Mouse (Mus musculus): Measurements from ENCODE around the gene Crb2. TPM values are rescaled to one million over a fixed set of nuclear protein-coding genes. Genes with fewer than 3 reads are reported as not detected.
A peak's percentile ranks its signal among the peaks of the same experiment; 100 is the strongest.

Crb2 gene
- polyA plus RNA-seq, 3 experiments from 2014 or later = not detected

DNA sequence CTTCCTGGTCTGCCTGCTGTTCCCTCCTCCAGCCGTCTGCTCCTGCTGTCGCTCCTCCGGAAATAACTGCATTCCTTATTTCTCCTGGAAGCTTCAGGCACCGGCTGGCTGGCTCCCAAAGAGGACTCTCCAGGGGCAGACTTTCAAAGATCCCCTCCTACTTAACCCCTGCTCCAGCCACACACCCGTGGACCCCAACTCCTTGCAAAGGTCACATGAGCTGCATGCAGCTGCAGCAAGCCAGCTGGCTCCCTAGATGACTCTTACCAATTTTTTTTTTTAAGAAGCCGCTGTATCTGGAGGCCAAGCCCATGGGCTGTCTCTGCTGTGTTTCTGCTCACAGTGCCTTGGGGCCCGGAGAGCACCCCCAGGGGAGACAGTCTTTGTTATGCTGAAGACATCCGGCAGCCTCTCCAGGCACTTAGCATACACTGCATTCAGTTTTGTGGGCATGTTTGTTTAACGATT lies 8.9 kb upstream of the Crb2 start:
- no peak for ATAC-seq

DNA sequence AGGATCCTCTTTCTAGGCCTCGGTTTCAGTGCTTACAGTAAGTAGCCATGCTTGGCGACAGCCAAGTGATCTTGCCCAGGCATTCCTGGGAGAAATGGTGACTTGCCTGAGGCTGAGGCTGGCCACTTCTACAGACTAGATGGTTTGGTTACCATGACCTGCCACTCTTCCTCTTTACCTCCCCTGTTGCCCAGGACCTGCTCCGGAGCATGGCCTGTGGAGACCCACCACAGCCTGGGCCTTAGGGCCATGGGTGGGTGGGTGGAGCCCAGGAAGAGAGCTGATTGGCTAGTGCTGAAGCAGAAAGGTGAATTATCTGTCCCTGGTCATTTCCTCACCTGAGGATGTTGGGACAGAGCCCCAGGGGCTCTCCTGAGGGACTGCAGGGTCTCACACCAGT lies 8.3 kb upstream of the Crb2 start:
- no peak for ATAC-seq

DNA sequence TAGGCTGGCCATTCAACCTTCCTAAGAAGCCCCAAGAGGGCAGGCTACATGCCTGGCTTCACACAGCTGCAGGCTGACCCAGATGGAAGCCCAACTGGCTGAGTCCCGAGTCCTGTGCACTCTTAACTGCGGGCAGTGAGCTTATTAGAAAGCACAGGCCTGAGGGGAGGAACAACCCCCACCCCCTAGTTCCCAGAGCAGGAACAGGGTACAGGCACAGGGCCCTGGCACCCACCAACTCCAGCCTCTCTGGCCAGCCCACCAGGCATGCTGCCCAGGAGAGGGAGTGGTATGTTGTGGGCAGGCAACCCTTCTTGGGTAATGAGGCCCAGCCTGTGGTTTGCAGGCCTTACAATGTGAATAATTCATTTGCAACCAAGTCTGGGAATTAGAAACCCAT lies 7.1 kb upstream of the Crb2 start:
- ATAC-seq = no peak

DNA sequence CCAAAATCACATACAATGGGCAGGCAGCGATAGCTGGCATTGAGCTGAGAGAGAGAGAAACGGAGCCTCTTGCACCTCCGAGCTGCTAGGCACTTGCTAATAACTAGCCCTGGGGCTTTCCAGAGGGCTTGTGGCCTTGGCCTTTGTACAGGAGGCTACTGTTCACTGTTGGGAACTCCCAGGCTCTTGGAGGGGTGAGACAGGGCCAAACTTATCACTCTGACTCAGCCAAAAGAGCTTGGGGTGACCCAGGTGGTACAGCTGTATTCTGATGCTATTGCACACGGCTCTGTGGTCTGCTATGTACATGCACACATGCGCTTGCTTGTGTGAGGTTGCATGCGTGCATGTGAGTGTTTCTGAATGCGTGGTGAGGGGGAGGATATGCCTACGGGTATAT lies 6.3 kb upstream of the Crb2 start:
- no peak for ATAC-seq

DNA sequence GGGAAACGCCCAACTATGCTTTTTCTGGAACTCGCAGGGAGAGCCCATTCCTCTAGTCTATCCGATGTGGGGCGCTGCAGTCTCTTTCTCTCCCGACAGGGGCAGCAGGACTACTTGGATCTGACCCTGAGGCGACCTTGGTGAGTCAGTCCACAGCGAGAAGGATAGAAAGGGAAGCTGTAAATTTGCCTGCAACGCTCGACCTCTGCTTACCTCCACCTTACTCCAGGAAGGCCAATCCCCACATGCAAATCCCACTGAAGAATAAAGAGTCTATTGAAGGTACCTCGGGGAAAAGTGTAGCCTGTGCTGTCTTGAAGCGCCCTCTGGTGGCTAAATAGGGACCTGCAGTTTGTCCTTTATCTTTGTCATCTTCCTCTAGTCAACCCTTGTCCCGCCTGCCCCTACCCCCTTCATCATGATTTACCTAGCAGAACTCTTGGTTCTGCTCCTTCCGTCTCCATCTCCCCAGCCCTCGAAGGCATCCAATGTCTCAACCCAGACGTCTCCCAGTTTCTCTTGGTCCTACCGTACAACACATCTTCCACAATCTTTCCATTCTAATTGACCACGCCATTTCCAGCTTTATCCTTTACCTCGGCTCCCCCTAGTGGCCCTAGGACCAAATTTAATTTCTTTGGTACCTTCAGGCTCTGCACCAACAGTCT lies 4.3 kb upstream of the Crb2 start:
- peak; percentile 91 for ATAC-seq

DNA sequence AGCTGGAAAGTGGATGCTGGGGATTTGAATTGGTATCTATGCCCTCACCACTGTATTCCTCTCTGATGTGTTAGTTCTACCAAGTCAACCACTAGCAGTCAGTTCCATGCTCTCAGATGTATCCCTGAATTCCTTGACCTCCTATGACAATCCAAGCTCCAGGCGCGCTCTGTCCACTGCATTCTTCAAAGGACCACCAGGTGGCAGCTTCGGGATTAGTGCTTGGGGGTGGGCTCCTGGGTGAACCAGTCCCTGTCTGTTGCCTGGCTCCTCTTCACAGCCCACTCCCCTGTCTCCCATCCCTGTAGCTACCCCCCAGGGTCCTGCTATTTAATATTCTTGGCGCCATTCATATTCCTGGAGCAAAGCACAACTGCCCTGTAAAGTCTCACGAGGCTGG lies 1.5 kb upstream of the Crb2 start:
- no peak for ATAC-seq

DNA sequence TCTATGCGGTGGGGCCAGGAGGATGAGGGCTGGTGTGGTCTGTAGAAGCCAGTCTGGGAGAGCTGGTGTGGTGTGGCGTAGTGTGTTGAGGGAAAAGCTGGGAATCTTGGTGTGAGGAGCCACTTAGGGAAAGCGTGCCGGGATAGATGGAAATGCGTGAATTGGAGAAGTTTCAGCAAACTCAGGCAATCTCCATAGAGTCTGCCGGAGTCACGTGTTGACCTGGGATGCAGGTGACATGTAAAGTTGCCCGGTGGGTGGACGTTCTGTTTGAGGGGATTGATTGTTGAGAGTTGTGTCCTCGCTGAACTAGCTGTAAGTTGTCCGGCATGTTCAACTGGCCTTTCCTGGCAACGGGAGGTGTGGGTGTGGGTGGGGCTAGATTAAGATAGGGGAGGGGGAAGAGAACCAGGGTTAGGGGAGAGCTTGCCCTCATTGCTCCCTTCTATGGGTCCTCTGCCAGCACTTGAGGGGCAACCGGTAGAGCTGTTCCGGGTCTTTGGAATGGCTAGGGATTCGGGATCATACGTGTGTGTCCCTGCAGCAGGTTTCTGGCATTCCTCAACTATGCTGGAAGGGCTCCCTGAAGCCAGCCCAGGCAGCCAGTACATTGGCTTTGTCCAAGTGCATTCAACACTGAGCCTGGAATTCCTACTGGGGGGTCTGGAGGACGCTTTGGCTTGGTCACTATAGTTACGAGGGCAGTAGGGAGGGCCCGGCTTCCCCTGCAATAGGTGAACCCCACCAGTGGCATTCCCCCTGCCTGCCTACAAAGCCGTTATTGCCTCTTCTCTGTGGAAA lies 762 bp downstream of the Crb2 start:
- no peak for ATAC-seq

DNA sequence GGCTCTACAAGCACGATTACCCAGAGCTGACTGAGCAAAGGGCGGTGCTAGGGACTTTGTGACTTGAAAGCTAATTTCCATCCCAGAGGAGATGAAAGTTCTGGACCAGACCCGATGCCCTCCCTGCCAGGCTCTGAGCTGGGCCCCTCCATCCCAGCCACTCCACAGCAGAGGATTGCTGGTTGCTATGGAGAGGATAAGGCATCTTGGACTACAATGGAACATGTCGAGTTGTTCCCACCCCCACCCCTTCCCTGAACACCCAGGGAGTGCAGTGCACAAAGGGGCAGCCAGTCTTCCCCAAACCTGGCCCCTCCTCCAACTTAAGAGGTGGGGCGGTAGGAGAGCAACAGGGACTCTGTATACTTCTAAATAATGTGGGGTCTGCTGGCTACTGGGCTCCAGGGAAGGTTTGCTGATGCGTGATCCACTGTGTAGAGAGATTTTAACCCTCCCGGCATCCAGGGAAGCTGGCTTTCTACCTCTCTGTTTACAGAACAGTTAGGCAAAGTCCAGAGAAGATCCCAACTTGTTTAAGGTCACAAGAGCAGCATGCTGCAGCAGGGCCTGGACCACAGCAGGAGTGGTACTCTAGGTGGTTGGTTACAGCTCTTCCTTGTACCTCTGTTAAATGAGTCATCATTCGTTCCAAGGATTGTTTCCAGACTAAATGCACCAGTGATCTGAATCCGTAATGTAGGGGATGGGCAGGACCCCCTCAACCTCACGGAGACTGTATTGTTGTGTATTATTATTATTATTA lies 2.1 kb downstream of the Crb2 start:
- no peak for ATAC-seq

DNA sequence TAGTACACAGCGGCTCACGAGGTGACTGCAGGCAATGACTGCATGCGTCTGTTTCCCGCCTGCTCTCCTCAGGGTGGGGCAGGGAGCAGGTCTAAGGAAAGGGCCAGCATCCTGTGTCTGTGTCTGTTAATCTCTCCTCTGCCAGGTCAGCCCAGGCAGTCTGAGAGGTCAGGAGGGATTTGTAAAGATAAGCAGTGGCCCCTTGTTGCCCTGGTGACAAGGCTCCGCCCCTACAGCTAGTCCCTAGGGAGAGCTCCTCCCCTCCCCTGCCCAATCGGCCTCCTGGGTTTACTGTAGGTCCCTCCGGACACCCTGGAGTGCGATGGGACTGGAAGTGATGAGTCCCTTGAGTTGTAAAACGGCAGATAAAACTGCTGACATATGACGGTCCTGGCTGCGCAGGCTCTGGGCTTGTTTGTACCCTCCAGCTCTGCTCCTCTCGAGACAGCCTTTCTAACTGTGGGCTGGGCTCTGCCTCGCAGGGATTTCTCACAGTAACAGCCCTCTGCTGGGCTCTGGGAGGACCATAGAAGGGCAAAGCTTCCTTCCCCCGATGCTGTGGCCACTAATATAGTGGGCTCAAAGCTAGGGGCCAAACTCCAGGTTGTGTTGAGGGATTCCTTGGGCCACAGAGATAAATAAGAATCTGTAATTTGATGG lies 4.4 kb downstream of the Crb2 start:
- no peak for ATAC-seq

DNA sequence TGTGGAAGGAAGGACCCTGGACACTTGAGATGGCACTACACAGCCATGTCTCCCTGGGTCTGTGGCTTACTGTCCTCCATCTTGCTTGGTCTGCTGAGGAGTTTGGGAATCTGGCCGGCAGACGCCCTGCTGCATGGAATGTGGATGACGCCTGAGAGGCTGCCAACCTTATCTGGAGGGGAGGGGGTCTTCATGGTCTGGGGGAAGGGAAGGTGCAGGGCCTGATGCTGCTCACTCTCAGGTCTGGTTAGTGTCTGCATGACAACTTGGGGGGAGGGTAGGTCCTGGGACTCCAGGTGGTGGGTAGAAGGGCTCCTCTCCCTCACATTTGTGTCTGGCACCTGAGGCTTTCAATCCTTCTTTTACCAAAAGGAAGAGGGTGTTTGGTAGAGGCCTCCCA lies 5.4 kb downstream of the Crb2 start:
- ATAC-seq = no peak

DNA sequence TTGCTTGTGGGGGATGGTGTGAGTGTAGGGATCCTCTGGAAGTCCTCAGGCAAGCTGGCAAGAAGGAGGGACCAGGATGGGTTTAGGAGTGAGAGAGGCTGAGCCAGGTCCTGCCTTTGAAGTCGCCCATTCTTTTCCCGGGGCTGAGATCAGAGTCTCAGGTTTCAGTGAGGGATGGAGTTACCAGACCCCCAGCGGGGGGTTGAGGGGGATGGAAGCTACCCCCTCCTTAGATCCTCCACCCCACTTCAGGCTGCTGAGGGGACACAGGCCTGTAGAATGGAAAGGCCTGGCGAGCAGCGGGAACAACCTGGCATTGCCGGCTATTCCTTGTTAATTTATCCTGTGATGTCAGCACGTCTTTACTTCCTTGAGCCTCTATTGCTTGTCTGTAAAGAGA lies 6.0 kb downstream of the Crb2 start:
- no peak for ATAC-seq

DNA sequence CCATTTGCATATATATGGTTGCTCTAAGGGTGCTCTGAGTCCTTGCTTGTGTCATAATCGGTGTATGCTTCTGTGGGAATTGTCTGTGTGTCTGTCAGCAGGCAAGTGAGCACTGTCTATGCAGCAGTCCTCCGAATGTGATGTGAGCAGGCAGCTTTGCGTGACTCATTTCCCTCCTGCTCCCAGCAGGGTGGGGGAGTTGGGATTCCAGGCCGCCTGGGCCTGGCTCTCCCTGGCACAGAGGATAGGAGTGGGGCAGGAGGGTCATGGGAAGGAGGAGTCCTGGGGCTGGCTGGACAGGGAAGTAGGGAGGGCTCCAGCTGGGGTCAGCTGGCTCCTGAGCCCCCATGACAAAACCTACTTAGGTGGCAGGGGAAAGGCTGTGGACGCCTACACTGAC lies 8.4 kb downstream of the Crb2 start:
- no peak for ATAC-seq

DNA sequence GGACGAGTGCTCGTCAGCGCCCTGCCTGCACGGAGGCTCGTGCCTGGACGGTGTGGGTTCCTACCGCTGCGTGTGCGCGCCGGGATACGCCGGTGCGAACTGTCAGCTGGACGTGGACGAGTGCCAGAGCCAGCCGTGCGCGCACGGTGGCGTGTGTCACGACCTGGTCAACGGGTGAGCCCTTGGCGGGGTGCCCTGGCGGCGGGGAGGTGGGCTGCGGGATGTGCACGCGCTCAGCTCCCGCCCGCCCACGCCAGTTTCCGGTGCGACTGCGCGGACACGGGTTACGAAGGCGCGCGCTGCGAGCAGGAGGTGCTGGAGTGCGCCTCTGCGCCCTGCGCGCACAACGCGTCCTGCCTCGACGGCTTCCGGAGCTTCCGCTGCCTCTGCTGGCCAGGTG lies 10.4 kb downstream of the Crb2 start:
- ATAC-seq = no peak

DNA sequence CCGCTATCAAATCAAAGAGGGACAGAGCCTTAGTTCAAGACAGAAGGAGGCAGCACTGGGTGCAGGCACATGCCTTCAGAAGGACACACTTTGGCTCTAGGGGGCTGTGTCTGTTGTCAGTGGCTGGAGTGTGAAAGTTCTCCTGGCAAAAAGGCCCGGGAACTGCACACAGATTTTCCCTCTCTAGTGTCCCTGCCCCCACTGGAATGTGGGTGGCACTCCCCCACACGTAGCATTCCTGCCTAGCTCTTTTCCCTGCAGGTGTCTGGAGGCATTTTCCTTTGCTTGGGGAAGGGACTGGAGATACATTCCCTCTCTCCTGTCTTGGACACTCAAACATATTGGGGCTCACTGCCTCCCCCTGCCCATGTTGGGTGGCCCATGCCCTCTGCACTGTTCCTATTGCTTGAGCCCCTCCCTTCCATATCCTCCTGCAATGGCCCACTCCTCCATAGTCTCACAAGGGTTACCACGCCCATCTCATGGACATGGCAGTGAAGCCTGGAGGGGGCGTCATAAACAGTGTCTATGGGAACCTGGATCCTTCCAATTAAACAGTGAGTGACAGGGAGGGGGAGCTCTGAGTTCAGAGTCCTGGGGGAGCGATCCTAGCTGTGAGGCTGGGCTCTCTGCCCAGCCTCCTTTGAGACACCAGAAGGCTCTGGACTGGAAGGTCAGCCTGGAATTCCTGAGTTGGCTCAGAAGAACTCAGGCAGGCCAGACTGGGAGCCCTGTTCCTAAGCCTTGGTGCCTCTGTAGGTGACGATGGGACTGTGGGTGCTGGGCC lies 12.3 kb downstream of the Crb2 start:
- ATAC-seq = no peak

DNA sequence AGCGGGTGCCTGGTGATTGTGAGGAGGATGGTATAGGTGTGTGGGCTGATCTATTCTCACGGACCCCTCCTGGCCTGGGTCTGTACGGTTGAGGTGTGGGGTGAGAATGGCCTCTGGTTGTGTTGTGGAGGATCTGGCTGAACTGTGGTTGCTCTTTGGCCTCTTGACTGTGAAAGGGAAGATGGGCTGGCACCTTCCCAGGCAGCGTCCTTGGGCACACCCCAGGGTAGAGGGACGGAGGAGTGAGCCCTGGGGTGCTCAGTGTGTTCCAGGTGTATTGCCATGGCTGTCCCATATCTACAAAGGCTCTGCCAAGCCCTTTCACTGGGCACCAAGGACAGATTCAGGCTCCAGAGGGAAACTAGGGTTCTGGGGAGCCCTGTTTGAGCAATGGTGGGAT lies 13.0 kb downstream of the Crb2 start:
- no peak for ATAC-seq

DNA sequence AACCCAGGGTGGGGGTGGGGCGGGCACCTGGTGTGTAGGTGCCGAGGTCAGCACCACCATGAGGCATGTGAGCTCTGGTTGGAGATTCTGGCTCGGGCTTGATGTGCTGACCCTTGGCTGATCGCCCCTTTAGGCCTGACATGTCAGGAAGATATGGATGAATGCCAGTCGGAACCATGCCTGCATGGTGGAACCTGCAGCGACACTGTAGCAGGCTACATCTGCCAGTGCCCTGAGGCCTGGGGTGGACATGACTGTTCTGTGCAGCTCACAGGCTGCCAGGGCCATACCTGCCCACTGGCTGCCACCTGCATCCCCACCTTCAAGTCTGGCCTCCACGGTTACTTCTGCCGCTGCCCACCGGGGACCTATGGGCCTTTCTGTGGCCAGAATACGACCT lies 13.9 kb downstream of the Crb2 start:
- no peak for ATAC-seq

DNA sequence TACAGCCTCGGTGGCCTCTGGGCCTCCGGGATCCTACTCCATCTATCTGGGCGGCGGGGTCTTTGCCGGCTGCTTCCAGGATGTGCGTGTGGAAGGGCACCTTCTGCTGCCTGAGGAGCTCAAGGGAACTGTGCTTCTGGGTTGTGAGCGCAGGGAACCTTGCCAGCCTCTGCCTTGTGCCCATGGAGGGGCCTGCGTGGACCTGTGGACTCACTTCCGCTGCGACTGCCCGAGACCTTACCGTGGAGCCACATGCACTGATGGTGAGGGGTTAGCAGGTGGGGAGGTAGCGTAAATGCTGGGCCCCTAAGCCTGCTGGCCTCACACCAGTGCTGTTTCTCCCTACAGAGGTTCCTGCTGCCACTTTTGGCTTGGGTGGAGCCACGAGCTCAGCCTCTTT lies 14.7 kb downstream of the Crb2 start:
- ATAC-seq = no peak

DNA sequence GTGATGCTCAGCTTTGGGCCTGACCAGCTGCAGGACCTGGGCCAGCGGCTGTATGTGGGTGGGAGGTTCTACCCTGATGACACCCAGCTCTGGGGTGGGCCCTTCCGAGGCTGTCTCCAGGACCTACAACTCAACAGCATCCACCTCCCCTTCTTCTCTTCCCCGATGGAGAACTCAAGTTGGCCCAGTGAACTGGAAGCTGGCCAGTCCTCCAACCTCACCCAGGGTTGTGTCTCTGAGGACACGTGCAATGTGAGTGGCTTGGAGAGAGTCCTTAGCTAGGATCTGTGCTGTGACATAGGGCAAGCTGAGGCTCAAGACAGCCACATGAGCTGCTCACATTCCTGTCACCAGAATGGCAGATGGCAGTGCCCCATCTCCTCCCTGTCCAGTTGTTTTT lies 15.3 kb downstream of the Crb2 start:
- no peak for ATAC-seq

DNA sequence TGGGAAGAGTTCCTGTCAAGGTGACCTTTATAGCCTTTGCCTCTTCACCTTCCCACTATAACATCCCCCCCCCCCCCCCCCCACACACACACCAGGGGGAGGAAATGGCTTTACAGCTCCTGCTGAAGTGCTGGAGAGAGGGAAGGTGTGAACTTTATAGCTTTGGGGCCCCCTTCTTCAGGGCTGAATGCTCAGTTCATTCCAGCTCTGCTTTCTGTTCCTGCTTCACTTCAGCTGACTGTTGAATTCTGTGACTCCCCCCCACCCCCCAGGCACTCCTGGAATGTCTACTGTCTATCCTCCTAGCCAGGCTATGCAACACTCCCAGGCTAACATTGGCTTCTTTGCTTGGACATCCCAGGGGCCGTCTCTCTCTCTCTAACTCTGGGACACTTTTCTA lies 20.0 kb downstream of the Crb2 start:
- no peak for ATAC-seq

DNA sequence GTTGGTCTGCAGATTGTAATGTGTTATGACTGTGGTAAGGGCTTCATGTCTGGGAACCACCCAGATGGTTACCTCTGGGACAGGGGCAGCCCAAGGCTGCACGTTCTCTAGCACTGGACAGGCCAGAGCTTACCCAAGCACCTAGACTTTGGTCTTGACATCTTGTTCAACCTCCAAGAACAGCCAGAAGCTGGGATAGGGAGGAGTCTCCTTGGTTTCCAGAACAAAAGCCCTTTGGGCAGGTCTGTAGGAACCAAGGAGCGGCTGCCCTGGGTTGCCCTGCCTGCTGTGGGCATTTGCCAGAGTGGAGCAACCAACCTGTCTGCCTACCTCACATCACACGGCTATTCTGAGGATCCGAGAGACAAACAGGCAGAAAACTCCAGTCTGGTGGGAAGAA lies 21.0 kb downstream of the Crb2 start:
- no peak for ATAC-seq

DNA sequence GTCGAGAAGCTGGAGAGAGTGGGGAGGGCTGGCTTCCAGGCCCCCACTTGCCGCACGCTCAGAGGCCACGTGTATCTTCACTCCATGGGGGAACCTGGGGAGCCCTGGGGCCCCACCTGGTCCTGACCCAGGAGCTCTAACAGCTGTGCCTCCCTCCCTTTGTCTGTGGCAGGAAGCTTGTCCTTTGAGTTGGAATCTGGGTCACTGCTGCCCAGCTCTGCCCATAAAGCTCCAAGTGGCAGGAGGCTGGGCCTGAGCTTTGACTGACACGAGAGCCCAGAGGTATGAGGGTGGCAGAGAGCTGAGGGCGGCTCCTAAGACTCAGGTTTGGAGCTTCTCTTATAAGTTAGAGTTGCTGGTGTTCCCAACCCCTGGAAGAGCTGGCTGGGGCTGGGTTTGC lies 23.1 kb downstream of the Crb2 start:
- ATAC-seq = no peak

DNA sequence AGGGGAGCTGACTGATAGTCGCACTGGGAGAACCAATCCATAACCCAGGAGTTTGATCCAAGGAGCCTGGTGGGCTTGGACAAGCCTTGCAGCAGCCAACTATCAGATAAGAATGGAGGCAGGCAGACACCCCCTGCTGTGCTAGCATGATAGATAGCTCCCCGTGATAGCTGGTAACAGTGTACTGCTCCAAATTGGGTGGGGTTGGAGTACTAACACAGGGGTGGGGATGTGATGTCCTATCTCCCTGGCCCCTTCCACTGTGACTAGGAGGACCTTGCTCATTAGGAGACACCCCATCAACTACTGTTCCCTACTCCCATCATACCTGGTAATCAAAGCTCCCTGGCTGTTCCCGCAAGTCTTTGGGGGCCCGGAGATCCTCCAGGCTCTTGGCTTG lies 25.6 kb downstream of the Crb2 start:
- ATAC-seq = no peak
